Mouse (Mus musculus): Measurements from ENCODE around the gene Nelfe.
A peak's percentile ranks its signal among the peaks of the same experiment; 100 is the strongest.

- TF ChIP-seq CTCF (IDR thresholded peaks at IDR 0.05; ENCODE audit: control insufficient read depth, insufficient read depth, insufficient replicate concordance, low read depth, low read length) (peak; percentile 54; the same call in 1 of the 2 replicates), POLR2A (IDR thresholded peaks at IDR 0.05; ENCODE audit: control insufficient read depth, low read depth, low read length) (no peak)
Observed at GRCm38 (mm10) chr17:34804871-34805562, 45.2 kb upstream of the Nelfe start.
